Mouse (Mus musculus): ENCODE measurements at regions not wholly inside any gene's neighbourhood (a gene's known extent, or its start where the extent isn't known, plus 50 kb on each side); places are given as distances from the start of the nearest gene placed in this dataset.

DNA sequence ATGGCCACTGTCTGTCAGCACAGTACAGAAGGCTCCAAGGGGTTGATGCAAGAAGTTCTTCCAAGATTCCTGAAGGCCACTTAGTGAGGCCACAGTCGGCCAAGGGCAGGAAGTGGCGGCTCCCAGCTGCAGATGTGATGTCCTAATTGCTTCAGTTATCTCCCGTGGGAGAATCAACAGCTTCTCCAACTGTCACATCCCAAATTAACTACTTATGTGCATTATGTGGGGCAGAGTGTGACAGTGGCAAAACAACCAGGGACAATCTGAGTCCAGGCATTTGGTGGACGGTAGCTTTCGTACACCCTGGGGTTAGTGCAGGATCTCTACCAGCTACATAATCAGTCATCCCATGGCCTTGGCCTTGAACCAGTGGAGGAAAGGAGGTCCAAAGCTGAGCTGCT is 80.9 kb downstream of the Fam110c start:
- no peak for TF ChIP-seq CTCF (IDR thresholded peaks at IDR 0.05; ENCODE audit: control insufficient read depth, insufficient read depth, insufficient replicate concordance, low read depth, low read length)
- TF ChIP-seq POLR2A (IDR thresholded peaks at IDR 0.05; ENCODE audit: control insufficient read depth, low read depth, low read length): no peak

Measured in testis, adult 2 months (tissue).